Mouse (Mus musculus) hindlimb bud, embryonic 11.5 days (tissue): ENCODE results near the gene Slc7a7.

Experiments
- DNase-seq: peaks from one replicate; pipeline ENCODE4 v3.0.0-alpha.2; 2012; ENCODE audit warnings: low read depth, low spot score; ENCODE audit errors: extremely low spot score

Gene Slc7a7

GRCm38 (mm10) chr14:54413877-54414700 is 3.5 kb downstream of the Slc7a7 start:
- no peak for DNase-seq

DNA sequence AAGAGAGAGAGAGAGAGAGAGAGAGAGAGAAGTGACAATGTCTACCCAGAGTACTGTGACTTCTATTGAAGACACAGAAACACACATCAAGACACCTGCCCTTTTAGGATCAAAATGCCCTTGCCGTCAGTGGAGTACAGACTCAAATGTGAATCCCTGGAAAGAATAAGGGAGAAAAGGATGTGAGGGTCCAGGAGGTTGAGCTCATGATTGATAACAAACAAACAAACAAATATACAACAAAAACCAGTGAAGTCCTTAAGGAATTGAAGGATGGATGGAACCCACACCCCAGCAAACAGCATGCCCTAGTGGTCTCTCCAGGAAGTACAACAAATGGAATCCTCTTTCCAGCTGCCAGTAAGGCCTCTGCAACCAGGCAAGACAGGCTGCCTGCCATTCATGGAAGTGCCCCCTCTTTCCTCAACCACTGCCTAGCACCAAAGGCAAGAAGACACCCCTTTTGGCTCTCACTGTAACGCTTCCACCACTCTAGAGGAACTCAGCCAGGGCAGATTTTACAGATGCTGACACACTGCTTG is 4.9 kb downstream of the Slc7a7 start:
- no peak for DNase-seq

DNA sequence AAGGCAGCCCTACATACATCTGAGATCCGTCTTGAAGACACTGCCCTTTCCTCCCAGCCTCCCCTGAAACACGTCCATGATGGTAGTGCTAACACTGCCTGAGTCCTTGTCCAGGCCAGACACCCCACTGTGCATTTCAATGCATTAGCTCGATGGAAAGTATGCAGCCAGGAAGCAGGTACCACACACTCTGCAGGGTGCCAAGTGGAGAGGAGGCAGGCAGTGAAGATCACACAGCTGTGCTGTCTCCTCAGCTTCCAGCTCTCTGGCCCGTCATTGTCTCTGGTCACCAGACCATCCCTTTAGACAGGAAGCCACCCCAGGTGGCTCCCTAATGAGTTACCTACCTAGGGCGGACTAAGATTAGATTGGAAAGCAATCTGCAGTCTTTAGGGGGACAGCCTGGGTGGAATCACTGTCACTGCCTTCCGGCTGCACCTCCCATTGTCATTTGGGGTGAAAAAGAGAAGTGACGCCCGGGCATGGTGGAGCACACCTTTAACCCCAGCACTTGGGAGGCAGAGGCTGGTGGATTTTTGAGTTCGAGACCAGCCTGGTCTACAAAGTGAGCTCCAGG is 5.5 kb downstream of the Slc7a7 start:
- DNase-seq, result no peak

GRCm38 (mm10) chr14:54409980-54410810 is 7.4 kb downstream of the Slc7a7 start:
- DNase-seq, result no peak

DNA sequence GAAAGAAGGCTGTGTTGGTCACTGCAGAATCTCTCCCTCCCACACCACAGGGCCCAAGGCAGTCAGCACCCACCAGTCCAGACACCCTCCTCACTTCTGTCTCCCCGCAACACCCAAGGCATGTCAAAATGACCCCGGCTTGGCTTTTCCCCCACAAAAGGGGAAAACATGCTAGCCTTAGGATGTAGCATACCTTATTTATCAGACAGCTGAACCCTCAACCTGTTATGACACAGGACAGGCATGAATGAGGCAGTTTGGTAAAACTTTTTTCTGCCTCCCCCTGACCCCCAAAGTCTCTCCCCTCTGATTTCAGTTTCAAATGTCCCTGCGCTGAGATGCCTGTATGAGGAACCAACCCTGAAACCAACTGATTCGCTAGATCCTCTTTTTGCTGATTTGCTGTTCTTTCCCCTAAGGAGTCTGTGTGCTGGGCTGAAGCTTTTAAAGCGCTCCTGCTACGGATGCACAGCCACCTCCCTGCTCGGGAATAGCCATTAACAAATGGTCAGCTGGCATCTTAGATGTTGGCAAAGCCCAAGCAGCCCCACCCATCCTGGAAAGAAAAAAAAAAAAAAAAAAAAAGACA is 8.4 kb downstream of the Slc7a7 start:
- no peak for DNase-seq

GRCm38 (mm10) chr14:54408336-54409056 is 9.1 kb downstream of the Slc7a7 start:
- no peak for DNase-seq

- DNase-seq, result no peak
These were observed 15.9 kb downstream of the Slc7a7 start for GRCm38 (mm10) chr14:54401723-54402122.

DNA sequence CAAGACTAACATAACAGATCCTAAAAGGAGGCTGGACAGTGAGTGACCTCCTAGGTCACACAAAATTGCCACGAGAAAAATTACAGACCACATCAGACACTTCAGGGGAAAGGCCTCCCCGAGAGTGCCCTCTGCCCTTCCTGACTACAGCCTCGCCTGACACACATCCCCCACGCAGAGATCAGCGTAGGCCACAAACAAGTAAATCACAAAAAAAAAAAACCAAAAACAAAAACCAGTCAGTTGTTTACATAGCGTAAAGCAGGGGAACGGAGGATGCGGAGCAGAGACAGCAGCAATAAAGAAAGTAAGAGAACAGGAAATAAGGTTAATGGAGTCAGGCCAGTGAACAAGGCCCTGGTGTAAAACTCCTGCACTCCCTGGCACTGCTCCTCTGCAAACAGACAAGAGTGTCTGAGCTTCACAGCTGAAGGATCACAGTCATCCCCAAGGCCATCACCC is 18.6 kb downstream of the Slc7a7 start:
- DNase-seq, result no peak

GRCm38 (mm10) chr14:54398528-54398916 is 19.1 kb downstream of the Slc7a7 start:
- DNase-seq, result no peak

DNA sequence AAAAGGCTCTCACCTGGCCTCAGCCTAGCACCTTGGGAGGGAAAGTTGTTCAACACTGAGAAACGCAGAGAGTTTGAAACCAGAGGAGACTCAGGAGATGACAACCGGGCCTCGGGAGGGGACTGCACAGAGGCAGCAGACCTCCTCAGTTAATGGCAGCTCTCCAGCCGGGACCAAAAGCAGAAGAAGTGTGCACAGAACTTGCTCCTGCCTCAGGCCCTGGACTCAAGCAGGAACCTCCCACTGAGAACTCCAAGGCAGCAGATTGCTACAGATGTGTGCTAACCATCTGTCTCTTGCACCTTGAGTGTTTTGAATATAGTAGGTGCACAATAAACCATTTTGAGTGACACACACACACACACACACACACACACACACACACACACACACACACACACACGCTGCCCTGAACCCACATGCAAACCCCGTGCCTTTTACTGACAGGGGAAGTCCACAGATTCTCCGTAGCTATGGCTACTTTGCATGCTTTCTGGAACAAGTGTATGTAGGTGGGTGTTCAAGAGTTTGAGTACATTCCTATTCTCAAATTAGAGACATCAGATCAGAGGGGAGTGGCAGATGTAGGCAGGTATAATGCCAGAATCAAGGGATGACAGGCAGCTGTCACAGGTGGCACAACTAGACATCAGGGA is 19.6 kb downstream of the Slc7a7 start:
- DNase-seq, result no peak

DNA sequence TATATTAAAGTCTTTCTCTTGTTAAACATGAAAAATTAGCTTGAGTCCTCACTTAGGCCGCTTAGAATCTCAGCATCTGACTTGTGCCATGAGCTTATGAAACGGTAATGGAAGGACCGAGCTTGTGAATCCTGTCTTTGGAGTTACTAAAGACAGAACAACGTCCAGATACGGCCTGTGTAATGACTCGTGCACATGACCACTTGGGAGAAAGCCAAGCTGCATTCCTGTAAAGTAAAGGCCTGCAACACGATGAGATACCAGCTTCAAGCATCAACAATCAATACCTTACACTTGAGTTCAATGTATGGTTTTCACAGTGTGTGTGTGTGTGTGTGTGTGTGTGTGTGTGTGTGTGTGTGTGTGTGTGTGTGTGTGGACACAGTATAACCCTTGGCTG is 20.9 kb downstream of the Slc7a7 start:
- no peak for DNase-seq

DNA sequence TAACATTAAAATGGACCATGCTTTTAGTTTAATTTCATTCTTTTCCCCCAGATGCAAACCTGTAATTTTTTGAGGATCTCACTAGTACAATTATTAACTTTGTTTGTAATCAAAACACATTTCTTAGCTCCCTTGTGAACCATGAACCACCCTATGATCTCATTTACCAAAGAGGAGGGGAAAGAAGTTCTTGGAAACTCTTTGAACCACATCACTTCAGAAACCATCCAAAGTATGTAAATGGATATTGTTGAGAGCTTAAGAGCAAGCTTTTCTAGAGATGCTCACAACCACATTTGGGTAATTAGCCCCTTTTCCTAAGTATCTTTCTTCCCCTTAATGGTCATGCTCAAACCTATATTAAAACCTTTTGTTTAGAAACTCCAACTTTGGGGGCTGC is 23.3 kb downstream of the Slc7a7 start:
- DNase-seq, result no peak

DNA sequence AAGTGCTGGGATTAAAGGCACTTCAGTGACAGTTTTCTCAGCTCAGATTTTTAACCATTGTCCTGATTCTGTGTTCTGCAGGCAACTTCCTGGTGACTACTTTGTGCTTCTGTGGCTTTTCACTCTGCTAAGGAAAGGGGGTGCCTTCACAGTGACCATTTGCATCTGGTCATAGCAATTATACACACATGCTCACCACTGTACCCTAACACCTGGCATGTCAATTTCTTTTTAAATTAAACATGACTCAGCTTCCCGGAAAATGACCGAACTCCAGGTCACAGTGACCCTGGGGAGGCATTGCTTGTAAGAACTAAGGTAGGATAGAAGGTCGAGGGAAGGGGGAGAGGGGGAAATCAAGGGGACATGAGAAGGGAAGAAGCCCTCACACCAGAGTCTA is 23.8 kb downstream of the Slc7a7 start:
- DNase-seq, result no peak

DNA sequence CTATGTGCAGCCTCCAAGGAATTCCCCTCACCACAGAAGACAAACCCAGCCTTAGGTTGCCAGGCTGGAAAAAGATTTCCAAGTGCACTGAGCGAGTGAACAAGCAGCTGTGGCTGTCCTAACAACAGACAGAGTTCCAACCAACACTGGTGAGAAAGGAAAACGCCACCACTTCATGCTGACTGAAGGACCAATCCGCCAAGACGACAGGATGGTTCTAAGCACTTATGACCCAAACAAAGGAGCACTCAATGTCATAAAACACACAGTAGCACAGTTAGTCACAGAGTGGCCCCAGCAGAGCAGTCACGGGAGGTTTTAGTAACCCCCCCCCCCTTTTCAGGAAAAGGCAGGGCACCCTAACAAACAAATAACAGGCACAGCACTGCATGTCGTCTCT is 26.7 kb downstream of the Slc7a7 start:
- no peak for DNase-seq

DNA sequence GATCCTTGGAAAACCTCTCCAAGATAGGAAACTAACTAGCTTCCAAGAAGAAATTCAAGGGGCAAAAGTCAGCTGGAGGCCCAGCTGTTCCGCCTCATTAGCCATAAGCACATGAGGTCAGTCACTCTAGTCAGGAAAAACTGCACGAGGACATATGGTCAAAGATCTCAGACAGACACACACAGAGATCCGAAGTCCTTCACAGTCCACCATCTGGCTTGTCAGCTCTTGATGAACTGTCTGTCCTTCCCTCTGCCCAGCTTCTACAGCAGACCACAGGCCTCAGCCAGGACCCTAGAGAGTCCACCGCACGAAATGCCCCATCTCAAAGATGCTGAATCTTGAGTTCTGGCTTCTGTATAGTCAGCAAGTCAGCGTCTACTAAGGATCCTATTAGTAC is 30.0 kb downstream of the Slc7a7 start:
- DNase-seq, result no peak

GRCm38 (mm10) chr14:54385968-54386618 is 31.5 kb downstream of the Slc7a7 start:
- DNase-seq, result no peak

- DNase-seq, result no peak
These were observed 33.2 kb downstream of the Slc7a7 start for GRCm38 (mm10) chr14:54384396-54384795.

GRCm38 (mm10) chr14:54383355-54383771 is 34.2 kb downstream of the Slc7a7 start:
- DNase-seq, result no peak

DNA sequence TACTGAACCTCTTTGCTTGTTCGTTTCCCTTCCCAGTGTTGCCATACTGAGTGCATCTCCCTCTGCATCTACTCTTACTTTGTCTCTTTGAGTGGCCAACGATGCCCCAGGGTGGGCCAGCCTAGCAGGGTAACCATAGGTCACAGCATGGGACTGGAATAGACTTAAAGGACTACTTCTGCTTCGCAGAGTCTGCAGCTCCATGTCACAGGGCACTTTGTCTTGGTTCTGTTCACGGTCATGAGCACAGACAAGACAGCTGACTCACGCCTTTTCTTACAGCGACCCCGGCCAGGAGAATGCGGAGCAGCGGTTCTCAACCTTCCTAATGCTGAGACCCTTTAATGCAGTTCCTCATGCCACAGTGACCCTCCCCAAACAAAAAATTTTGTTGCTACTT is 34.9 kb downstream of the Slc7a7 start:
- no peak for DNase-seq
